ENCODE assay signal across 8 mouse cellular contexts in genomic region chr9:116553181-116553580, GRCm38 (mm10).
DNase-seq lines count a peak whose midpoint lies in the region; TF ChIP-seq lines count a peak whose summit lies in the region.

No protein-coding gene starts in this region.

- no peak for DNase-seq in cerebellum, adult 2 months
- DNase-seq in cerebellum, adult 11 months: no peak
- DNase-seq in layer of hippocampus, adult 2 months (ENCODE audit: low spot score in 2 of 2): peak; percentile 10 to 58
- no peak for DNase-seq in layer of hippocampus, adult 8-10 months (ENCODE audit: low spot score in 2 of 2)
- DNase-seq in R1 (ENCODE audit: low read depth, low spot score): peak; percentile 55
- DNase-seq in lung, postnatal 36 days: peak; percentile 58
- DNase-seq in urinary bladder, adult 18-20 months (ENCODE audit: low spot score in 2 of 2): no peak
- no peak for DNase-seq in left cerebral cortex, adult 8-10 months (ENCODE audit: low spot score in 2 of 2)

- peak; percentile 62; the same call in 1 of the 2 replicates for TF ChIP-seq CTCF in cerebellum, adult 2 months (IDR thresholded peaks at IDR 0.05; ENCODE audit: borderline replicate concordance, insufficient read depth, low read depth, low read length)
- TF ChIP-seq CTCF in layer of hippocampus, adult 2 months (conservative IDR thresholded peaks at IDR 0.05): peak; percentile 85

- WGBS in cerebellum, adult 2 months: 82% methylated on average over 3 of the region's 3 CpGs

- no peaks in the 10 kb centered on the region for H3K4me1 ChIP-seq in cerebellum, adult 2 months (ENCODE audit: control insufficient read depth, insufficient read depth, low read length)

- no peaks in the 10 kb centered on the region for H3K27me3 ChIP-seq in cerebellum, adult 2 months (ENCODE audit: control insufficient read depth, insufficient read depth, low read length)

- no peak overlapping the region for H3K27ac ChIP-seq in cerebellum, adult 2 months (ENCODE audit: insufficient read depth, low read length)
- H3K27ac ChIP-seq in layer of hippocampus, adult 2 months: no peak overlapping the region

- no peak for TF ChIP-seq POLR2A in cerebellum, adult 2 months (IDR thresholded peaks at IDR 0.05; ENCODE audit: borderline replicate concordance, insufficient read depth, low read length)

- no peak overlapping the region for H3K4me3 ChIP-seq in cerebellum, adult 2 months (replicated peaks; ENCODE audit: insufficient read depth, low read depth, low read length)
- no peak overlapping the region for H3K4me3 ChIP-seq in layer of hippocampus, adult 2 months

Comparison
In these comparisons a context has a peak if more than half of its experiments do, and no peak if none do; other contexts are left out.
1. DNase-seq: peak in layer of hippocampus, adult 2 months (2 of 2), R1 (single experiment) and lung, postnatal 36 days (single experiment); none in cerebellum, adult 2 months (0 of 2), cerebellum, adult 11 months (single experiment), layer of hippocampus, adult 8-10 months (0 of 2), urinary bladder, adult 18-20 months (0 of 2) and left cerebral cortex, adult 8-10 months (0 of 2).